Mouse (Mus musculus) layer of hippocampus, adult 11-12 months (tissue): ENCODE measurements around the gene Arfip1.
"Not testable (repeated sequence)": the region's sequence is repeated elsewhere in the genome, so short reads cannot be mapped to it uniquely, and the experiment has no call there.

Source experiments
- DNase-seq: peaks from one replicate; pipeline ENCODE4 v3.0.0; 2022; ENCODE audit warnings: low spot score

Gene Arfip1

GRCm38 (mm10) chr3:84570501-84570900 lies 11.9 kb downstream of the Arfip1 start:
- DNase-seq, result no peak

DNA sequence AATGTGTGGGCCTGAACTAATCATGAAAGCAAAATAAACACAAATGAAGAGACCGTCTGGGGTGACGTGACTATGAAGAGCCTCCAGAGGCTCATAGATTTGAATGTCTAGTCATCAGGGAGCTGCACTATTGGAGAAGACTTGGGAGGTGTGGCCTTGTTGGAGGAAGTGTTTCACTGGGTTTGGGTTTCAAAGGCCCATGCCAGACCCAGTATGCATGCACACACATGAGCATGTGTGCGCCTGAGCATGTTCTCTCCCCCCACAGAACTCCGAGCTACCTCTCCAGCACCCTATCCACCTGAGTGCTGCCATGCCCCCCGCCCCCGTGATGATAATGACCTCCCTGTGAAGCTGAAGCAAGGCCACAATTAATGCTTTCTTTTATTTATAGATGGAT lies 12.8 kb downstream of the Arfip1 start:
- DNase-seq, result no peak

GRCm38 (mm10) chr3:84568540-84568939 lies 13.9 kb downstream of the Arfip1 start:
- no peak for DNase-seq

GRCm38 (mm10) chr3:84563415-84563814 lies 19.0 kb downstream of the Arfip1 start:
- no peak for DNase-seq

DNA sequence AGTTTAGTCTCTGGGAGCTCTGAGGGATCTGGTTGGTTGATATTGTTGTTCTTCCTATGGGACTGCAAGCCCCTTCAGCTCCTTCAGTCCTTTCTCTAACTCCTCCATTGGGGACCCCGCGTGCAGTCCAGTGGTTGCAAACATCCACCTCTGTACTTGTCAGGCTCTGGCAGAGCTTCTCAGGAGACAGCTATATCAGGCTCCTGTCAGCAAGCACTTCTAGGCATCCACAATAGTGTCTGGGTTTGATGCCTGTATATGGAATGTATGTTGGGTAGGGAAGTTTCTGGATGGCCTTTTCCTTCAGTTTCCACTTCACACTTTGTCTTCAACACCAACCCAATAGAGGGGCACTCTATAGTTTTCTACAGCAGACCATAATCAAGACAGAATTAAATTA lies 19.5 kb downstream of the Arfip1 start:
- not testable (repeated sequence) for DNase-seq

DNA sequence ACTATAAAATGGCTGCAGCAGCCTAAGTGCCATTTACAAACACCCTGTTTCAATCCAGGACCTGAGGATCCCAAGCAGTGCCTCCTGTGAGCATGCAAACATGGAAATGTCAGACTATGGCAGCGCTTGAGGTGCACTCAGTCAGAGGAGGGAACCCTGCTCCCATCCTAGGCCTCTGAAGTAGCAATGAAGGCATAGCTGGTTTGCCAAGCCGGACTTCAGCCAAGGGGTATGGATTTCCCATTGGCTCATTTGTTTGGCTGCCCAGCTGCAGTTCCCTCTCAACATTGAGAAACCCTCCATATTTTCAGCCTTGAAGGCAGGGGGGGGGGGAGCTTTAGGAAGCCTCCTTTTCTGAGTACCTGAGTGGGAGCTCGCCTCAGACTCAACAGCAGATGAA lies 24.1 kb downstream of the Arfip1 start:
- DNase-seq, result no peak

DNA sequence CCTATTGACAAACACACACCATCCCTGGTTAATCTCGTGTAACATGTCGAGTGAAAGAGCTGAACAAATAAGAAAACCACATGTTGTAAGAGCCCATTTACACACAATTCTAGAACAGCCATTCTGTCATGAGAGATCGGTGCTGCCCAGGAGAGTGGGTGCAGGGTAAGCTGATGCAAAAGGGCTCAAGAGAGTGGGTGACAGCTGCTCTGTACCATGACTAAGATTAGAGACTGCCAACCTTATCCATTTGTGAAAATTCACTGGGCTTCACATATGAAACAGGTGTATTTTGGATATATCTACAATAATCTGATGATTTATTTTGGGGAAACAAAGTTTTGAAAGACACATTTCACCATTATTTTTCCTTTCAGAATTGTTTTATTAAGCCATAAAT lies 26.6 kb downstream of the Arfip1 start:
- DNase-seq, result no peak

GRCm38 (mm10) chr3:84547177-84547576 lies 35.2 kb downstream of the Arfip1 start:
- no peak for DNase-seq

- DNase-seq, result peak; percentile 75
Observed at GRCm38 (mm10) chr3:84542450-84542849, 40.0 kb downstream of the Arfip1 start.

DNA sequence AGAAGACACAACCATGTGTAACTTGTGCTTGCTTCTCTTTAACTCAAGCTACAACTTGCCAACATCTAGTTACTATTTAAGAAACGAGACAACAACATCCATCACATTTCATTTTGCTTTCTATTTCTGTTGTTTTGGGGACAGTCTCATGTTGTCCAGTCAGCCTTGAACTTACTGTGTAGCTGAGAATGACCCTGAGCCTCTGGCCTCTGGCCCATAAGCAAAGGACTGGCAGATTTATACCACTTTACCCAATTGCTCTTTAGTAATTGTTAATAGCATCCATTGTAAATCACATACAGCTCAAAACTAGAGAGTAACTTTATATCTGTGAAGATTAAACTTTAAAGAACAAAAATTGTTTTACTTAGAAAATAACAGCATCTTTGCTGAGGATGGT lies 40.5 kb downstream of the Arfip1 start:
- DNase-seq, result no peak

DNA sequence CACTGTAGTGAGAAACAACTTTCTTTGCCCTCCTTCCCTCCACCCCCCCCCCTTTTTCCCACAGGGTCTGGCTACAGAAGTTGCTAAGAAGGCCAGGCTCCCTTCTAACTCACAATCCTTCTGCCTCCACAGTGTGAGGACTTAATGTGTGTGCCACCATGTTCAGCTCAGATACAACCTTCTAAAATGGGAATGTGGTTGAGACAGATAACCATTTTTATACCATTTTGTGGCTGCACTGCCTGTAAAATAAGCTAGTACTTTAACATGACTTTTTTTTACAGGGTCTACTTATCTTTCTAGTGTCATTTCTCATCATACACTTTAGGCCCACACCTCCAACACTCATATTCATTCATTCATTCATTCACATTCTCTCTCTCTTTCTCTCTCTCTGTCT lies 41.8 kb downstream of the Arfip1 start:
- DNase-seq, result no peak

DNA sequence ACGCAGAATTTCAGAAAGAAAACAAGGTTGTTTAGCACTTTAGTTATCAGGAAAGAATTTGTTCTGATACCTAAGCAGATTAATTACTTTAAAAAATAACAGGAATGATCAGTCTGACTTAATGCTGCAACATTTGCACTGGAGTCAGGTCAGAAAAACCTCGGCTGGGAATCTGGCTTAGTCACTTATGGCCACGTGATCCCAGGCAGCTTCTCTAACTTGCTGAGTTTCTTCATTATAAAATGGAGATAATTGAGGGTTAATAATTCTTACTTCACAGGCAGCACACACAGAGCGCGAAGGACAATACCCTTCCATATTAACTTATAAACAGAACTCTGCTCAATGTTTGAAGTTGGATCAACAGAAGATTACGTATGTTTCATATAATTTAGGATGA lies 45.4 kb downstream of the Arfip1 start:
- DNase-seq, result no peak

DNA sequence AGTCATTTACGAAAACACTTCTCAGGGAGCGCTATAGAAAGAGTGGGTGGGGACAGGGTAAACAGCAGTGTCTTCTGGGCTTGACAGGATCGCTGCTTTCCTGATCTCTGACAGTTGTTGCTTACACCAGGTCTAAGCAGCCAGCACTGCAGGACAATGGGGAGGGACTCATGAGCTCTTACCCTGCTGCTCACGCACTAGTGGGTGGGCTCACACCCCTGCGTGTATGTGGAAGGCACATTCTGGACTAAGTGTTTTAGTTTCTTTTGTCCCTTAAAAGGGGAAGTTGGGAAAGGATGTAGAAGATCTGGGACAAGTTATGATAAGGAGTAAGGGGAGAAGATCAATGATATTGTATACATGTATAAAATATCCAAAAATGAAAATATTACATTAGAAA lies 49.2 kb downstream of the Arfip1 start:
- no peak for DNase-seq

GRCm38 (mm10) chr3:84529021-84529420 lies 53.4 kb downstream of the Arfip1 start:
- no peak for DNase-seq

DNA sequence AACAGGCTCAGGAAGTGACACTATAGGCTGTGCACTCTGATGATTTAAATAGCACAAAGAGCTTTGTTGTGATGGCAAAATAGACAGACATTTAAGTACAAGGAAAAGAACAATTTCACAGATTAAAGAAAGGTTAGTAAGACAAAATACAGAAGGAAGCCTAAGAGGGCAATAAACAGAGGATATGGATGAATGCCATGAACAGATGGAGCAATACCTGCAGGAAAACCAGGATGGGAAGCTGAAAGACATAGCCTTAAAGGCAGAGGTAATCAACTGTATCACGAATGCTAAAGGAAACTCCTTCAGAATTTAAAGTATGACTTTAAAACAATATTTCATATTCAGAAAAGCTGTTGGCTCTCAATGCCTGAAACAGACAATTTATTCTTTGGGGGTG lies 57.5 kb downstream of the Arfip1 start:
- DNase-seq, result no peak

DNA sequence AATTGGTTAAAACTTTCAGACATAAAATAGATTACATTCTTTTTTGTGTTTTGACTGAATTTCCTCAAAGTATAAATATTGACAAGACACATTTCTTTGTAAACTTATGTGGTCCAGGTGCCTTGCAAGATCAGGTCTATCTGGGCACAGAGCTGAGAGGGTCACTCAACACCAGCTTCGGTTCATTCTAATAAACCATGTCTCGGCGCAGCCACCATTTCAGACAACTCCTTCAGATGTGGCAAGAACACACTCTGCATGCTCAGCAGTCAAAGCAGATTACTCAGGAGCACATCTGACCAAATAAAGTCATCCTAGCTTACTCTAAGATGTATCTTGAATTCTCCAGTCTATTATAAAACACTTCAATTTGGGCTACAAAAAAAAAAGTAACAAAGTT lies 66.3 kb downstream of the Arfip1 start:
- no peak for DNase-seq

DNA sequence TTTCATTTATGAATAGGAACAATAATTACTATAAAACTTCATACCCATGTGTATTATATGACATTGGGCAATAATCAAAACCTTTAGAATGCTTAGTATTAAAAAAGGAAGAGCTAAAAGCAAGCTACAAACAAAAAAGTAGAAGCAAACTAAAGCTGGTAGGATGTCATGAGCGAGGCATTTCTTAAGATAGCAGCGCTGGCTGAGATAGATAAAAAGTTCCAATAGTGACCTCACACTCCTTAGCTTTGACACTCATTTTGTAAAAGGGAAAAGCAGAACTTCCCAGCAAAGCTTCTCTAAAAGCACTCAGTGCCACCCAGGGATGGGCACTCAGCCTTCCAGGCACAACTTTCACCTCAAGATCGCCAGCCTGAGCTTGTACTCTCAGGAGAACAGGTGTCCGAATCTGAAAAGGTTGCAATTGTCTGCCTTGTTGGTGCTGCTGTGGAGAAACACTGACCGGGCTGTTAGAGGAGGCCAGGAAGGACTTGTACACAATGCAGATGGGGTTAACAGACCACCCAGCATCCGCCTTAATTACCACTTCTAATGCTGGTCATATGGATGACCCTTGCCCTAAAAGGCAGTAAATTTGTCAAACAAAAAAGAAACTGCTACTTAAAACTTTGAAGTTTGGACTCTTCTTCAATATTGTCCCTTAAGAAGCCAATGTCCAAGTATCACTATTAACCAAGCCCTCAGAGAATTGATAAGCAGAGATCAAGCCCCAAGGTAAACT lies 69.5 kb downstream of the Arfip1 start:
- no peak for DNase-seq

DNA sequence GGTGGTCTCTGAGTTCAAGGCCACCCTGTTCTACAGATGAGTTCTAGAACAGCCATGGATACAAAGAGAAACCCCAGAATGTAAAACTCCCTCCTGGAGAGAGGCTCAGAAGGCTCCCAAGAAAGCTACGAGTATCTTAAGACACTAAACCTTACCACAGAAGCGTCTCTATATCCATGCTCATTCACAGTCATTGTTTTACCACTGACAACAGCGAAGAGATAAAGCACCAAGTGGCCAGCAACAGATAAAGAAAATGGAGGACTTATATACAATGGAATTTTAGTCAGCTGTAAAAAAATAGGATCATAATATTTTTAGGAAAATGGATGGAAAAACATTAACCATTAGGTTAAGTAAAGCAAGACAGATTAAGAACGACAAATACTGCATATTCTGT lies 77.2 kb downstream of the Arfip1 start:
- DNase-seq, result no peak

DNA sequence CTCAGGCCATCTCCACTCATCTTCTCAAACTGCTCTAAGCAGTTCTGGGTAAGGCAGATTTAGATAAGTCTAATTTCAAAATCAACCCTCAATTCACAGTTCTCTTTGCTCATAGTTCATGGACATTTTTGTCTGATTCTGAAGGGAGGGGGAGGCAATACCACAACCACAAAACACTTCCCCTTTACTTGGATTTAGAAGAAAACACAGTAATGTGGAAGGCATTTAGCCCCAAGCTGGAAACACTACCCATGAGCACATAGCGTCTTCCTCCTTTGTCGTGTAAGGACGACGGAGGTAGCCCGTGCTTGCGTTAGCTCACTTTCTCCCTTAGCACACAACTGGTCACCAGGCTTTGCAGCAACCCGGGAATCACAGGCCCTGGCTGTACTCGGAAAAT lies 78.1 kb downstream of the Arfip1 start:
- no peak for DNase-seq

DNA sequence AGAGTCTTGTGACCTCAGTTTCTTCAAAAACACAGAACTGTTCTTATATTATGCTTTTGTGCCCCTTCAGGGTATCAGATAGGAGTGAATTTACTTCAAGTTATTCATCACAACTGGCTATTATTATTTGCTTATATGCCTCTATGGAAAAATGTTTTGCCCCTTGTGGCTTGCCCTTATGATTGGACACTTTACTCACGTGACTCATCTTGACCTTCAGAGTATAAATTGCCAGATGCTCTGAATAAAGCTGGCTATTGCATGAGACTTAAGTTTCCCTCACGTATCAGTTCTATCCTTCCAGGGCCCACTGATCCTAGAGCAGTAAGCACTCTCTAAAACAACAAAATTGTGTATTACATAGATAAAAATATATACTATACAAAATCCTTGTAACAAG lies 80.3 kb downstream of the Arfip1 start:
- no peak for DNase-seq

DNA sequence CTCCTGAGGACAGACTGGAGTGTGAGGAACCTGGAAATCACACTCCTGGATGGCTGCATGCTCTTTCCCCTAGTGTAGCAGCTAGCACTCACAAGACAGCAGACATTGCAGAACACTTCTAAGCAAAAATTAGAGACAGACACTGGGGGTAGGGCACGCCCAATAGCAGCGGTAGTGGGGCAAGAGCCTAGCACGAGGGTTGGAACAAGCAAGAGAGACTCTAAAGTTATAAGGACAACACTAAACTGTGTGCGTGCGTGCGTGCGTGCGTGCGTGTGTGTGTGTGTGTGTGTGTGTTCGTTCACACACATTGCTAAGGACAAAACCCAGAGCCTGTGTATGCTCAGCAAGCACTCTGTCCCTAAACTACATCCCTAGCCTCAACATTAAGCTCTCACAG lies 81.9 kb downstream of the Arfip1 start:
- DNase-seq, result no peak

GRCm38 (mm10) chr3:84497718-84498117 lies 84.7 kb downstream of the Arfip1 start:
- DNase-seq, result no peak

GRCm38 (mm10) chr3:84492657-84493056 lies 89.8 kb downstream of the Arfip1 start:
- no peak for DNase-seq

- no peak for DNase-seq
Observed at GRCm38 (mm10) chr3:84492148-84492547, 90.3 kb downstream of the Arfip1 start.

GRCm38 (mm10) chr3:84488716-84489115 lies 93.7 kb downstream of the Arfip1 start:
- DNase-seq, result peak; percentile 53
